Mouse (Mus musculus) liver, adult 2 months (tissue): Measurements from ENCODE around the gene Pak1.

ENCODE experiments used
- CTCF ChIP-seq: fragments of 200-500 bp; IDR thresholded peaks from 2 replicates; pipeline ENCODE4 v1.5.1; 2011; ENCODE audit warnings: low read depth, low read length, control low read depth
- POLR2A ChIP-seq: fragments of 200-500 bp; IDR thresholded peaks from 2 replicates; pipeline ENCODE4 v1.6.1; 2011; ENCODE audit warnings: low read length, control low read depth; ENCODE audit not compliant: insufficient read depth; ENCODE audit errors: extremely low read depth

DNA sequence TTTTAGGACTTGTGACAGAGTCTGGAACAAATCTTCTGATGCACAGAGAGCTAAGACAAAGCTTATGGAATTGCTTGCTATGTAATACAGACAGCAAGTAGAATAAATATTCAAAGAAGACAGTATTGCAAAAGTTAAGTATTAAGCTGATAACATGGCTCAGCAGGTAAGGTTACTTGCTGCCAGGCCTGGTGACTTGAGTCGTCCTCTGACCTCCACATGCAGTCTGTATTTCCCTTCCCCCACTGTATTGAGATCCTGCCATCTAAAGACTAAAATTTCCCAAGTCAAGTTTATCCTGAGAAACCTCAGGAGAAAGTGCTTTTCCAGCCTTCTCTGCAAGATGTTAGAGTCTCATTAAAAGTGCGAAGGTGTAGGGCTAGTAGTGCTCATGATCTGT is 40.8 kb downstream of the Pak1 start:
- TF ChIP-seq CTCF (no peak), POLR2A (no peak)
